Mouse (Mus musculus): ENCODE results near the gene Cyb5r1. TPM values are rescaled to one million over a fixed set of nuclear protein-coding genes. Genes with fewer than 3 reads are reported as not detected.

The Cyb5r1 gene
- polyA plus RNA-seq, 1 experiment from 2014 or later = 16.1 TPM

DNA sequence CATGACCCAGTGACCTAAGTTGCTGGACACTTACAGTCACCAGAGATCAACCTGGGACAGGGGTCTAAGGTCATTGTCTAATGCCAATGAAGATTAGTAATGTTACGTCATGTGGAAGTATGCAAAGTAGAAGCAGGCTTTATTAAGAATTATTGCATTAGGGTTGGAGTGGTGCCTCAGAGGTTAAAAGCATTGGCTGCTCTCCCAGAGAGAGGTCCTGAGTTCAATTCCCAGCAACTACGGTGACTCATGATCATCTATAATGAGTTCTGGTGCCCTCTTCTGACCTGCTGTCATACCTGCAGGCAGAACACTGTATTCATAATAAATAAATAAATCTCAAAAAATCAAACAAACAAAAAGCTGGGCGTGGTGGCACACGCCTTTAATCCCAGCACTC is 44.8 kb downstream of the Cyb5r1 start:
- H3K9me3 ChIP-seq (replicated peaks; ENCODE audit: low read length) = no peaks in the 10 kb centered on the region
- peaks cover 4% of the 10 kb centered on the region; the same call in 1 of the 2 replicates for H3K4me1 ChIP-seq (replicated peaks; ENCODE audit: insufficient read depth, low read length)
- WGBS = 75% methylated on average over 4 of the region's 4 CpGs
- no peaks in the 10 kb centered on the region for H3K27me3 ChIP-seq (ENCODE audit: insufficient read depth, low read length)
- TF ChIP-seq CTCF (IDR thresholded peaks at IDR 0.05; ENCODE audit: low read depth) = no peak
- no peak for ATAC-seq (replicated peaks; ENCODE audit: low FRiP score, low read depth)
- H3K27ac ChIP-seq = no peak overlapping the region
- no peak for DNase-seq (ENCODE audit: low spot score)
- no peak overlapping the region for H3K4me2 ChIP-seq (ENCODE audit: low read length)
- H3K9ac ChIP-seq (ENCODE audit: low read depth, low read length) = no peak overlapping the region
- no peaks in the 10 kb centered on the region for H3K36me3 ChIP-seq (ENCODE audit: insufficient read depth, low read length)
- no peak overlapping the region for H3K4me3 ChIP-seq (replicated peaks; ENCODE audit: low read depth, low read length)

DNA sequence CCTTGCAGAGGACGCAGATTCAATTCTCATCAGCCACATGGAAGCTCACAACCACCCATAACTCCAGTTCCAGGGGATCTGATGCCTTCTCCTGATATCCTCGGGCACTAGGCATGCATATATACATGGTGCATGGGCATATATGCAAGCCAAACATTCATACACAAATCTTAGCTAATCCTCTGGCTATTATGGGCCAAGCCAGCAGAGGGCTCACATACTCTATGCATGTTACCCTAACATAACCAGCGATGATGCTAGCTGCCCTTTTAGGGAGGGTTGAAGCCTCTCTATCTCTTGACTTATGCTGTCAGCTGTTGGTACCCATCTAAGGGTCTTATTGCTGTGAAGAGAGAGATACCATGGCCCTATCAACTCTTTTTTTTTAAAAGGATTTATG is 45.6 kb downstream of the Cyb5r1 start:
- Histone ChIP-seq H3K27ac (no peak overlapping the region), H3K4me1 (replicated peaks; ENCODE audit: insufficient read depth, low read length) (peaks cover 6% of the 10 kb centered on the region; the same call in 1 of the 2 replicates), H3K9ac (ENCODE audit: low read depth, low read length) (no peak overlapping the region), H3K9me3 (replicated peaks; ENCODE audit: low read length) (no peaks in the 10 kb centered on the region), H3K4me3 (replicated peaks; ENCODE audit: low read depth, low read length) (no peak overlapping the region), H3K27me3 (ENCODE audit: insufficient read depth, low read length) (no peaks in the 10 kb centered on the region), H3K4me2 (ENCODE audit: low read length) (no peak overlapping the region), H3K36me3 (ENCODE audit: insufficient read depth, low read length) (no peaks in the 10 kb centered on the region)
- TF ChIP-seq CTCF (IDR thresholded peaks at IDR 0.05; ENCODE audit: low read depth) = peak; percentile 71
- DNase-seq (ENCODE audit: low spot score) = peak; percentile 62
- no peak for ATAC-seq (replicated peaks; ENCODE audit: low FRiP score, low read depth)
- WGBS = 48% methylated on average over 3 of the region's 3 CpGs

DNA sequence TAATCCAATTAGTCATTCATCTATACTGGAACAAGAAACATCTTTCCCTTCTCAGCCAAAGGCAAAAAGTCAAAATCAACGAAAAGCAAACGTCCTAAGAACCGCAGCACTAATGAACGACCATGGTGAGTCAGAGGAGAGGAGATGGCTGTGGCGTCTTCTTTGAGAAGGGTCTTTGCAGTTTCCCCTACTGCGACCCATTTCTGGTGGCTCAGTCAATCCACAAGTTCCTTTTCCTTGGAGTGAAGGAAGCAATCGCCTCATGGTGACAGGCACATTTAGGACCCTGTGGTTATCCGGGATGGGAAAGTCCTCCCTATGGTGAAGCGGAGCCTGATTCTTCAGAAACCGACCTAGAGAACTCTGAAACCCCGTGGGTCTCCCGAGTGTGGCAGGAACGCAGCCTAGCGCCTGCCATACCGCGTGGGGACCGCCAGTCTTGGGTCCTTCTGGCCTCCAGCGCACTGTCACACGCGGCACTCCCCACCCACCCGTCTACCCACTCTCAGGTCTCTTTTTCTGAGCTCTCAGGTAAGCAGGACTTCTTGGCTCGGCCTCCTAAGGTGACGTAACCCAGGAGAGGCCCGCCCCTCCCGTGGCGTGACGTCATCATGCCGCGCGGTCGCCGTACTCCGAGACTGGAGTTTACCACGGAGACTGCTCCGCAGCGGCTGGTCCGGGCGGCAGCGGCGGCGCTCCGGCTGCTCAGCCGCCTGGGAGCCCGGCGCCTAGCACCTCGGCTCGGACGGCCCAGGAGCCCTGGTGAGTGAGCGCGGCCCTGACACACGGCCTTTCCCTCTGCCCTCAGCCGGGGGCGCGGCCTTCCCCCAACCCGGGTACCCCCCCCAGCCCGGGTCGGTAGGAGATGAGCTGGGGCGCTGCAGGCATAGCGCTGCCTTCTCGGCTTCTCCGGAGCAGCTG is 49.8 kb downstream of the Cyb5r1 start, which contains the start of gene Klhl12:
Klhl12 (plus strand) TSS at position 628 of the 921 bp plus-strand sequence.
- no peak for TF ChIP-seq CTCF (IDR thresholded peaks at IDR 0.05; ENCODE audit: low read depth)
- peak within 1 kb of the TSS; percentile 84 for H3K4me2 ChIP-seq (ENCODE audit: low read length)
- ATAC-seq (replicated peaks; ENCODE audit: low FRiP score, low read depth) (peak; percentile 97), DNase-seq (ENCODE audit: low spot score) (peak; percentile 85)
- peaks cover 11% of the 10 kb centered on the region; the same call in 1 of the 2 replicates for H3K4me1 ChIP-seq (replicated peaks; ENCODE audit: insufficient read depth, low read length)
- 1% methylated on average over 54 of the region's 61 CpGs for WGBS
- H3K27me3 ChIP-seq (ENCODE audit: insufficient read depth, low read length) = no peaks in the 10 kb centered on the region
- H3K36me3 ChIP-seq (ENCODE audit: insufficient read depth, low read length) = no peaks in the 10 kb centered on the region
- H3K9me3 ChIP-seq (replicated peaks; ENCODE audit: low read length) = no peaks in the 10 kb centered on the region
- H3K27ac ChIP-seq = peak within 1 kb of the TSS; percentile 81
- H3K4me3 ChIP-seq (replicated peaks; ENCODE audit: low read depth, low read length) = peak within 1 kb of the TSS; percentile 94
- H3K9ac ChIP-seq (ENCODE audit: low read depth, low read length) = peak within 1 kb of the TSS; percentile 96

DNA sequence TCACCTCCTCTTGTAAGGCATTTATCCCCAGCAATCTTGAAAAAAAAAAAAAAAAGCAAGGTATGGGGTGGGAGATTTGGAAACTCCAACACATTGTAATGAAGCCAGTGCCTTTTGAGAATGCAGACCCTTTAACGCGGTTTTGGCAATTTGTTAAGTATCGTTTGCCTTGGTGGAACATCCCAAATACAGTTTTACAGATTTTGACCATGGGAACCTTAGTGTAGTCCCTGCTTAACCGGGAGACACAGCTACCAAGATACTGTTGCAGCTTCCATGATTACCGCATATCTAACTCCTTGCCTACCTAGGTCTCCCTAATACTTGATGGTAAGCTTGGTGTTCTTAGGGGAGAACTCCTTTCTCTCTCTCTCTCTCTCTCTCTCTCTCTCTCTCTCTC is 50.7 kb downstream of the Cyb5r1 start:
- Histone ChIP-seq H3K36me3 (ENCODE audit: insufficient read depth, low read length) (no peaks in the 10 kb centered on the region), H3K27me3 (ENCODE audit: insufficient read depth, low read length) (no peaks in the 10 kb centered on the region), H3K9me3 (replicated peaks; ENCODE audit: low read length) (no peaks in the 10 kb centered on the region), H3K27ac (no peak overlapping the region), H3K4me1 (replicated peaks; ENCODE audit: insufficient read depth, low read length) (peaks cover 11% of the 10 kb centered on the region; the same call in 1 of the 2 replicates), H3K4me3 (replicated peaks; ENCODE audit: low read depth, low read length) (peak overlapping the region; percentile 94), H3K4me2 (ENCODE audit: low read length) (peak overlapping the region; percentile 84), H3K9ac (ENCODE audit: low read depth, low read length) (peak overlapping the region; percentile 96)
- DNase-seq (ENCODE audit: low spot score) (no peak), ATAC-seq (replicated peaks; ENCODE audit: low FRiP score, low read depth) (no peak)
- TF ChIP-seq CTCF (IDR thresholded peaks at IDR 0.05; ENCODE audit: low read depth) = no peak
- WGBS = 19% methylated on average over 5 of the region's 5 CpGs

DNA sequence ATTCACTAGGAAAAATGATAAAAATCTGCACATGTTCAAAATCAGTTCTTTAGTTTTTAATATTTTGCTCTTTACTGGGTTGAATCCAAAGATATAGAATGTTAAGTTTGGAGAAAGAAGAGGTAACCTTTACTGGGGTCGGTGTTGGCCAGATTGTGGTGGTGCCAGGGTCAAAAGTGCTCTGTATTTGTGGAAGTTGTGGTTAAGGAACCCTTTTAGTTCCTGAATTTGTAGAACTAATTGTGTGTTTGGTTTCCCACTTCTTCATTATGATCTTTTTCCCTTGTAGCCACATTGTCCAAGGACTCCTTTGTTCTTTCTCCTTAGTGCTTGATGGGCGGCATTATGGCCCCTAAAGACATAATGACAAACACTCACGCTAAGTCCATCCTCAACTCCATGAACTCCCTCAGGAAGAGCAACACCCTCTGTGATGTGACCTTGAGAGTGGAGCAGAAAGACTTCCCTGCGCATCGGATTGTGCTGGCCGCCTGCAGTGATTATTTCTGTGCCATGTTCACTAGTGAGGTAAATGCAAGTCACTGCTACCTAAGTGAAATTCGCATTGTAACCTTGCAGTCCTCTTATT is 52.9 kb downstream of the Cyb5r1 start:
- Histone ChIP-seq H3K27ac (no peak overlapping the region), H3K36me3 (ENCODE audit: insufficient read depth, low read length) (no peaks in the 10 kb centered on the region), H3K9ac (ENCODE audit: low read depth, low read length) (no peak overlapping the region), H3K27me3 (ENCODE audit: insufficient read depth, low read length) (no peaks in the 10 kb centered on the region), H3K4me1 (replicated peaks; ENCODE audit: insufficient read depth, low read length) (peaks cover 11% of the 10 kb centered on the region; the same call in 1 of the 2 replicates), H3K9me3 (replicated peaks; ENCODE audit: low read length) (no peaks in the 10 kb centered on the region), H3K4me2 (ENCODE audit: low read length) (no peak overlapping the region), H3K4me3 (replicated peaks; ENCODE audit: low read depth, low read length) (no peak overlapping the region)
- DNase-seq (ENCODE audit: low spot score) (no peak), ATAC-seq (replicated peaks; ENCODE audit: low FRiP score, low read depth) (no peak)
- no peak for TF ChIP-seq CTCF (IDR thresholded peaks at IDR 0.05; ENCODE audit: low read depth)
- 87% methylated on average over 7 of the region's 7 CpGs for WGBS
